ENCODE assay signal across 8 mouse cellular contexts in the genomic region with DNA sequence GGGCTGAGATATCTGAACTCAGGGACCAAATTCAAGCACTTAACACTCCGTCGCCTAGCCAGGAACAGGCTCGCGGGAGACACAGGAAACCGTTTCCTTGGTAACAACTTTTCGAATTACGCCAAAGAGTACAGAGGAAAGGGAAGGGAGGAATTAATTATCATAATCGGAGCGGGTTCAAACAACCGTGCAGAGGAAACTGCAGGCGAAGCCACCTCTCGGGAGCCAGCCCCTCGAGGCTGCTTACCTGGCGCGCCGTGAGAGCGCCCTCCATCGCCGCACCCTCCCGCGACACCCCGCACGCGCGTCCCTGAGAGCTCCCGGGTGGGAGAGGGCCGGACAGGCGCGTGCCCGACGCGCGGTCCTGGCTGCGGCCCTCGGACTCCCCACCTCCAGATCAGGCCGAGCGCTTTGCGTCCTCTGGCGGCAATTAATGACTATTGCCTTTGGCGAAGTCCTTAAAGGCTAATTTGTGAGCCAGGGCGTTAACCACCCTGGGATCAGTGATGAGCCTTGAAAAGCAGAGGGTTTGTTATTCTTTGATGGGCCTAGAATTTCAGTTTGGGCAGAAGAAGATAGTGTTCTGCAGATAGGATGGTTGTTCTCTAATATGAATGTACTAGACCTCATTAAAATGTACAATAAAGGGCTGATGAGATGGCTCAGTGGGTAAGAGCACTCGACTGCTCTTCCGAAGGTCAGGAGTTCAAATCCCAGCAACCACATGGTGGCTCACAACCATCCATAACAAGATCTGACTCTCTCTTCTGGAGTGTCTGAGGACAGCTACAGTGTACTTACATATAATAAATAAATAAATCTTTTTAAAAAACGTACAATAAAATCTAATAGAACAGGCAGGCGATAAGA. TPM values are rescaled to one million over a fixed set of nuclear protein-coding genes. Genes with fewer than 3 reads are reported as not detected.
DNase-seq lines count a peak whose midpoint lies in the region; ATAC-seq and TF ChIP-seq lines count a peak whose summit lies in the region.

A gene (minus strand): TSS at position 321 of the 870 bp plus-strand sequence.

- peak; percentile 61 for DNase-seq in CD4-positive, CD25-positive, alpha-beta regulatory T cell, adult 2 months (ENCODE audit: low read depth, low spot score)
- DNase-seq in brain, embryonic 14.5 days (ENCODE audit: low read depth), result peak; percentile 93
- peak; percentile 74 for DNase-seq in liver
- peak; percentile 89 for DNase-seq in midbrain, postnatal 0 days (ENCODE audit: low spot score)
- DNase-seq in splenic B cell, adult 2 months (ENCODE audit: low read depth, low spot score), result peak; percentile 65

- peak within 1 kb of the TSS; percentile 60 for H3K4me3 ChIP-seq in heart, embryonic 11.5 days (ENCODE audit: low read depth, low read length)
- peak within 1 kb of the TSS; percentile 62 for H3K4me3 ChIP-seq in kidney, embryonic 14.5 days (ENCODE audit: low read length)
- peak within 1 kb of the TSS; percentile 46 for H3K4me3 ChIP-seq in midbrain, postnatal 0 days (ENCODE audit: low read depth, low read length)

- no peaks in the 10 kb centered on the region for H3K27me3 ChIP-seq in heart, embryonic 11.5 days (ENCODE audit: control insufficient read depth, insufficient read depth, low read length)
- no peaks in the 10 kb centered on the region for H3K27me3 ChIP-seq in kidney, embryonic 14.5 days (ENCODE audit: control insufficient read depth, insufficient read depth, low read length)
- no peaks in the 10 kb centered on the region for H3K27me3 ChIP-seq in midbrain, postnatal 0 days (ENCODE audit: insufficient read depth, low read length)
- no peaks in the 10 kb centered on the region for H3K27me3 ChIP-seq in splenic B cell, adult 2 months (ENCODE audit: control insufficient read depth, insufficient read depth, low read length, poor library complexity, severe bottlenecking)

- peak within 1 kb of the TSS; percentile 74 for H3K9ac ChIP-seq in heart, embryonic 11.5 days (ENCODE audit: low read depth, low read length)
- peak within 1 kb of the TSS; percentile 47; the same call in 1 of the 2 replicates for H3K9ac ChIP-seq in kidney, embryonic 14.5 days (ENCODE audit: low read depth, low read length)
- peak within 1 kb of the TSS; percentile 64 for H3K9ac ChIP-seq in midbrain, postnatal 0 days (replicated peaks; ENCODE audit: low read length, poor library complexity, severe bottlenecking)

- 0 out of 2 replicates have a peak, but pooled peaks have one; percentile 29 for TF ChIP-seq POLR2A in brain, embryonic 14.5 days (IDR thresholded peaks at IDR 0.05; ENCODE audit: borderline replicate concordance, extremely low read depth, insufficient read depth, insufficient read length, poor library complexity, severe bottlenecking)

- H3K9me3 ChIP-seq in heart, embryonic 11.5 days (replicated peaks; ENCODE audit: control insufficient read depth, low read length), result no peaks in the 10 kb centered on the region
- no peaks in the 10 kb centered on the region for H3K9me3 ChIP-seq in kidney, embryonic 14.5 days (ENCODE audit: control insufficient read depth, low read length)
- no peaks in the 10 kb centered on the region for H3K9me3 ChIP-seq in midbrain, postnatal 0 days (ENCODE audit: low read length)

- 7% methylated on average over 45 of the region's 45 CpGs for WGBS in heart, embryonic 11.5 days (ENCODE audit: insufficient replicate concordance)
- WGBS in kidney, embryonic 14.5 days, result 7% methylated on average over 45 of the region's 45 CpGs
- WGBS in midbrain, postnatal 0 days, result 6% methylated on average over 44 of the region's 45 CpGs

- H3K27ac ChIP-seq in heart, embryonic 11.5 days (ENCODE audit: low read depth, low read length), result no peak within 1 kb of the TSS
- no peak within 1 kb of the TSS for H3K27ac ChIP-seq in kidney, embryonic 14.5 days (ENCODE audit: low read depth, low read length)
- H3K27ac ChIP-seq in midbrain, postnatal 0 days (ENCODE audit: low read depth, low read length), result peak within 1 kb of the TSS; percentile 78

- no peaks in the 10 kb centered on the region for H3K4me1 ChIP-seq in heart, embryonic 11.5 days (ENCODE audit: control insufficient read depth, insufficient read depth, low read length)
- no peaks in the 10 kb centered on the region for H3K4me1 ChIP-seq in kidney, embryonic 14.5 days (ENCODE audit: control insufficient read depth, insufficient read depth, low read length)
- no peaks in the 10 kb centered on the region for H3K4me1 ChIP-seq in midbrain, postnatal 0 days (ENCODE audit: insufficient read depth, low read length)

- peak within 1 kb of the TSS; percentile 66 for H3K4me2 ChIP-seq in heart, embryonic 11.5 days
- H3K4me2 ChIP-seq in kidney, embryonic 14.5 days (replicated peaks; ENCODE audit: low read depth, low read length), result peak within 1 kb of the TSS; percentile 62
- H3K4me2 ChIP-seq in midbrain, postnatal 0 days (ENCODE audit: low read depth, low read length, poor library complexity, severe bottlenecking), result peak within 1 kb of the TSS; percentile 58

- TF ChIP-seq CTCF in brain, embryonic 14.5 days (IDR thresholded peaks at IDR 0.05; ENCODE audit: borderline replicate concordance, extremely low read depth, insufficient read depth, insufficient read length), result peak; percentile 75
- peak; percentile 84 for TF ChIP-seq CTCF in midbrain, postnatal 0 days (IDR thresholded peaks at IDR 0.05)

- ATAC-seq in erythroblast, adult 5-6 weeks (replicated peaks; ENCODE audit: low FRiP score, poor library complexity, severe bottlenecking), result peak; percentile 56; the same call in 1 of the 2 replicates
- peak; percentile 69 for ATAC-seq in heart, embryonic 11.5 days (replicated peaks; ENCODE audit: insufficient number of reproducible peaks, low FRiP score, low TSS enrichment)
- peak; percentile 95 for ATAC-seq in kidney, embryonic 14.5 days (ENCODE audit: low FRiP score, low TSS enrichment)
- peak; percentile 89 for ATAC-seq in midbrain, postnatal 0 days (ENCODE audit: low FRiP score)

- H3K36me3 ChIP-seq in heart, embryonic 11.5 days (ENCODE audit: control insufficient read depth, insufficient read depth, low read length), result no peaks in the 10 kb centered on the region
- no peaks in the 10 kb centered on the region for H3K36me3 ChIP-seq in kidney, embryonic 14.5 days (ENCODE audit: control insufficient read depth, insufficient read depth, low read length)
- no peaks in the 10 kb centered on the region for H3K36me3 ChIP-seq in midbrain, postnatal 0 days (ENCODE audit: insufficient read depth, low read length)
- H3K36me3 ChIP-seq in splenic B cell, adult 2 months (ENCODE audit: control insufficient read depth, insufficient read depth, low read length, poor library complexity, severe bottlenecking), result no peaks in the 10 kb centered on the region

RNA-seq across cellular contexts. Expression of the gene that starts here (rescaled TPM):
- polyA plus RNA-seq in brain, embryonic 14.5 days (2012; rRNA removed), result 1.7 and 1.9 TPM in 2 replicates
- 1.2 and 1.3 TPM in 2 replicates for total RNA-seq in erythroblast, adult 5-6 weeks (2015; ENCODE audit: low replicate concordance)
- total RNA-seq in erythroblast, adult 5-6 weeks (2017; ENCODE audit: low replicate concordance), result 1.8 and 2.1 TPM in 2 replicates
- polyA plus RNA-seq in heart, embryonic 11.5 days (2014; fragmentation: Nextera tagmentation; extraction: Ambion mirVana), result 6.3 and 10.4 TPM in 2 replicates
- 3.8 and 5.6 TPM in 2 replicates for polyA plus RNA-seq in kidney, embryonic 14.5 days (2014; fragmentation: Nextera tagmentation; extraction: Ambion mirVana)
- 2.3 and 14.3 TPM in 2 replicates for total RNA-seq in midbrain, postnatal 0 days (2014; rRNA removed)
- polyA plus RNA-seq in midbrain, postnatal 0 days (2015; fragmentation: Nextera tagmentation; extraction: Ambion mirVana), result 1.9 and 2.5 TPM in 2 replicates
